Mouse (Mus musculus): ENCODE data around the gene Gm12355. TPM values are rescaled to one million over a fixed set of nuclear protein-coding genes. Genes with fewer than 3 reads are reported as not detected.

The Gm12355 gene
- total and polyA plus RNA-seq, 3 experiments: 2.0 to 24.2 (median 3.0) TPM

DNA sequence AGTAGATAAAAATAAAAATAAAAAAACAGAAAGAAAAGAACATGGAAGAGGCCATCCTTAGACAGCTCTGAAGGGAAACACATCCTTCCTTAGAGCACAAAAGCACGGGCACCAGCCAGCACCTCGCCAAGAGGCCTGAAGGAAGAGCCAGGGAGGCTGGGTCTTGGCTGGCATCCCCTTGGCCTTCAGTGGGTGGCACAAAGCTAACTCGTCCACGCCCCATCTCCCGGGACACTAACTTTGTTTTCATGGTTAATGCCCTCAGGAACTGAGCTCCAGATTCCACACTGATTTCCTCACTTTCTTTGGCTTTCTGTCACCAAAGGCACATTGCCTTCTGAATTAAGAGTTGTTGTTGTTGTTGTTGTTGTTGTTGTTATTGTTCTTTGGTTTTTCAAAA is 47.7 kb downstream of the Gm12355 start:
- dilution Hi-C loops (cut with MboI; ENCODE audit: extremely low pct_ligation_motif_present, extremely low pct_unique_long_range_greater_than_20kb, low sequenced_read_pairs): no loop called here
- H3K36me3 ChIP-seq (replicated peaks in 1 of 2; ENCODE audit: control insufficient read depth in 1 of 2, insufficient read depth in 1 of 2, low read length in 1 of 2): peaks cover 23 to 34% of the 10 kb centered on the region in 2 experiments
- no peak overlapping the region for H3K4me3 ChIP-seq (replicated peaks in 1 of 3; ENCODE audit: low read depth in 2 of 3, low read length in 2 of 3, poor library complexity in 1 of 3)

More for the DNA sequence above, 47.7 kb downstream of the Gm12355 start:
- H3K79me2 ChIP-seq (replicated peaks; ENCODE audit: control insufficient read depth, extremely low read depth, insufficient read depth, poor library complexity, severe bottlenecking): no peaks in the 10 kb centered on the region
- no peak overlapping the region for H3K9ac ChIP-seq (ENCODE audit: insufficient read depth, low read depth)
- no peak overlapping the region for H3K27ac ChIP-seq (ENCODE audit: insufficient read depth, low read depth)
- H3K4me1 ChIP-seq (ENCODE audit: control insufficient read depth in 1 of 2, insufficient read depth in 2 of 2): peaks cover 0 to 7% of the 10 kb centered on the region in 2 experiments; a peak in 2 of 4 replicates
- H3K9me3 ChIP-seq (replicated peaks; ENCODE audit: low read length): peaks cover 2% of the 10 kb centered on the region
- no peak overlapping the region for H3K4me2 ChIP-seq (ENCODE audit: insufficient read depth, low read depth, poor library complexity, severe bottlenecking)
- TF ChIP-seq MAFK (IDR thresholded peaks at IDR 0.05; ENCODE audit: insufficient replicate concordance, low read length) (no peak), MEF2A (IDR thresholded peaks at IDR 0.05; ENCODE audit: borderline replicate concordance, low read depth, low read length) (no peak), NRF1 (IDR thresholded peaks at IDR 0.05; ENCODE audit: low read depth, low read length) (no peak), CHD1 (IDR thresholded peaks at IDR 0.05; ENCODE audit: low read depth, low read length) (no peak), UBTF (IDR thresholded peaks at IDR 0.05; ENCODE audit: low read depth, low read length) (no peak), ELF1 (IDR thresholded peaks at IDR 0.05; ENCODE audit: low read depth, low read length) (no peak), HCFC1 (IDR thresholded peaks at IDR 0.05; ENCODE audit: low read depth, low read length) (no peak), EP300 (IDR thresholded peaks at IDR 0.05; ENCODE audit: low read length) (no peak), ZMIZ1 (IDR thresholded peaks at IDR 0.05; ENCODE audit: low read depth, low read length) (no peak), CHD2 (IDR thresholded peaks at IDR 0.05; ENCODE audit: low read length) (no peak), SMC3 (IDR thresholded peaks at IDR 0.05; ENCODE audit: low read depth, low read length) (no peak), RCOR1 (conservative IDR thresholded peaks at IDR 0.05; ENCODE audit: low read depth, low read length) (no peak), MXI1 (IDR thresholded peaks at IDR 0.05; ENCODE audit: low read depth, low read length) (no peak), USF1 (IDR thresholded peaks at IDR 0.05; ENCODE audit: low read depth, low read length) (no peak), MAX (IDR thresholded peaks at IDR 0.05; ENCODE audit: low read length) (no peak), USF2 (conservative IDR thresholded peaks at IDR 0.05; ENCODE audit: low read depth, low read length) (no peak), MYC (IDR thresholded peaks at IDR 0.05; ENCODE audit: low read depth, low read length) (no peak), IRF4 (IDR thresholded peaks at IDR 0.05; ENCODE audit: low read depth, low read length) (no peak), TCF12 (IDR thresholded peaks at IDR 0.05; ENCODE audit: low read depth, low read length) (no peak)
- no peak for DNase-seq (ENCODE audit: extremely low read depth)
- no peaks in the 10 kb centered on the region for H3K27me3 ChIP-seq (replicated peaks)
- in situ Hi-C loops (cut with MboI; ENCODE audit: low pct_ligation_motif_present, low pct_unique_long_range_greater_than_20kb, low sequenced_read_pairs): no loop called here

Other genes starting within 250 kb of the Gm12355 start
Only the 20 nearest of the 22 such genes appear.
- 6.9 and 7.1 TPM in 2 replicates for gene Pgap3, start 225.2 kb downstream of the Gm12355 start, total RNA-seq (2012; rRNA removed)
- 2.4 and 3.3 TPM in 2 replicates for gene Pgap3, start 225.2 kb downstream of the Gm12355 start, total RNA-seq (2014; rRNA removed)
- 6.5 and 7.1 TPM in 2 replicates for gene Pgap3, start 225.2 kb downstream of the Gm12355 start, polyA plus RNA-seq (2012; ENCODE audit: insufficient read length, low read depth)
- gene Erbb2, start 213.2 kb downstream of the Gm12355 start, total RNA-seq (2012; rRNA removed): 0.08 and 0.17 TPM in 2 replicates
- not detected in 2 replicates for gene Erbb2, start 213.2 kb downstream of the Gm12355 start, total RNA-seq (2014; rRNA removed)
- gene Erbb2, start 213.2 kb downstream of the Gm12355 start, polyA plus RNA-seq (2012; ENCODE audit: insufficient read length, low read depth): 0.06 TPM in 1 of 2 replicates, not detected in the other
- 129 and 136 TPM in 2 replicates for gene Mien1, start 186.7 kb downstream of the Gm12355 start, total RNA-seq (2012; rRNA removed)
- 80.3 and 84.7 TPM in 2 replicates for gene Mien1, start 186.7 kb downstream of the Gm12355 start, total RNA-seq (2014; rRNA removed)
- gene Mien1, start 186.7 kb downstream of the Gm12355 start, polyA plus RNA-seq (2012; ENCODE audit: insufficient read length, low read depth): 94.6 and 109 TPM in 2 replicates
- 8.0 and 13.3 TPM in 2 replicates for gene Grb7, start 179.3 kb downstream of the Gm12355 start, total RNA-seq (2012; rRNA removed)
- gene Grb7, start 179.3 kb downstream of the Gm12355 start, total RNA-seq (2014; rRNA removed): 3.0 and 4.5 TPM in 2 replicates
- gene Grb7, start 179.3 kb downstream of the Gm12355 start, polyA plus RNA-seq (2012; ENCODE audit: insufficient read length, low read depth): 9.9 and 11.5 TPM in 2 replicates
- gene Ikzf3, start 79.6 kb downstream of the Gm12355 start, total RNA-seq (2012; rRNA removed): 110 and 124 TPM in 2 replicates
- gene Ikzf3, start 79.6 kb downstream of the Gm12355 start, total RNA-seq (2014; rRNA removed): 118 and 130 TPM in 2 replicates
- gene Ikzf3, start 79.6 kb downstream of the Gm12355 start, polyA plus RNA-seq (2012; ENCODE audit: insufficient read length, low read depth): 238 and 243 TPM in 2 replicates
- 3.1 and 3.9 TPM in 2 replicates for gene Zpbp2, start 74.6 kb downstream of the Gm12355 start, total RNA-seq (2012; rRNA removed)
- gene Zpbp2, start 74.6 kb downstream of the Gm12355 start, total RNA-seq (2014; rRNA removed): 3.2 and 5.0 TPM in 2 replicates
- 3.0 and 3.7 TPM in 2 replicates for gene Zpbp2, start 74.6 kb downstream of the Gm12355 start, polyA plus RNA-seq (2012; ENCODE audit: insufficient read length, low read depth)
- 45.1 and 49.7 TPM in 2 replicates for gene Ormdl3, start 38.3 kb downstream of the Gm12355 start, total RNA-seq (2012; rRNA removed)
- gene Ormdl3, start 38.3 kb downstream of the Gm12355 start, total RNA-seq (2014; rRNA removed): 30.6 and 32.9 TPM in 2 replicates
- gene Ormdl3, start 38.3 kb downstream of the Gm12355 start, polyA plus RNA-seq (2012; ENCODE audit: insufficient read length, low read depth): 32.5 and 34.9 TPM in 2 replicates
- gene Lrrc3c, start 27.4 kb downstream of the Gm12355 start, total RNA-seq (2012; rRNA removed): not detected in 2 replicates
- gene Lrrc3c, start 27.4 kb downstream of the Gm12355 start, total RNA-seq (2014; rRNA removed): not detected in 2 replicates
- not detected in 2 replicates for gene Lrrc3c, start 27.4 kb downstream of the Gm12355 start, polyA plus RNA-seq (2012; ENCODE audit: insufficient read length, low read depth)
- not detected in 2 replicates for gene Gsdma3, start 699 bp upstream of the Gm12355 start, total RNA-seq (2012; rRNA removed)
- gene Gsdma3, start 699 bp upstream of the Gm12355 start, total RNA-seq (2014; rRNA removed): not detected in 2 replicates
- not detected in 2 replicates for gene Gsdma3, start 699 bp upstream of the Gm12355 start, polyA plus RNA-seq (2012; ENCODE audit: insufficient read length, low read depth)
- not detected in 2 replicates for gene Gsdma2, start 21.1 kb upstream of the Gm12355 start, total RNA-seq (2012; rRNA removed)
- gene Gsdma2, start 21.1 kb upstream of the Gm12355 start, total RNA-seq (2014; rRNA removed): not detected in 2 replicates
- not detected in 2 replicates for gene Gsdma2, start 21.1 kb upstream of the Gm12355 start, polyA plus RNA-seq (2012; ENCODE audit: insufficient read length, low read depth)
- not detected in 2 replicates for gene Gsdma, start 38.7 kb upstream of the Gm12355 start, total RNA-seq (2012; rRNA removed)
- not detected in 2 replicates for gene Gsdma, start 38.7 kb upstream of the Gm12355 start, total RNA-seq (2014; rRNA removed)
- gene Gsdma, start 38.7 kb upstream of the Gm12355 start, polyA plus RNA-seq (2012; ENCODE audit: insufficient read length, low read depth): 0.08 and 0.10 TPM in 2 replicates
- 291 and 337 TPM in 2 replicates for gene Psmd3, start 56.9 kb upstream of the Gm12355 start, total RNA-seq (2012; rRNA removed)
- gene Psmd3, start 56.9 kb upstream of the Gm12355 start, total RNA-seq (2014; rRNA removed): 163 and 166 TPM in 2 replicates
- gene Psmd3, start 56.9 kb upstream of the Gm12355 start, polyA plus RNA-seq (2012; ENCODE audit: insufficient read length, low read depth): 345 and 354 TPM in 2 replicates
- not detected in 2 replicates for gene Csf3, start 75.6 kb upstream of the Gm12355 start, total RNA-seq (2012; rRNA removed)
- gene Csf3, start 75.6 kb upstream of the Gm12355 start, total RNA-seq (2014; rRNA removed): not detected in 2 replicates
- 0.21 and 0.29 TPM in 2 replicates for gene Csf3, start 75.6 kb upstream of the Gm12355 start, polyA plus RNA-seq (2012; ENCODE audit: insufficient read length, low read depth)
- gene Med24, start 103.8 kb upstream of the Gm12355 start, total RNA-seq (2012; rRNA removed): 47.7 and 48.6 TPM in 2 replicates
- 26.5 and 30.9 TPM in 2 replicates for gene Med24, start 103.8 kb upstream of the Gm12355 start, total RNA-seq (2014; rRNA removed)
- gene Med24, start 103.8 kb upstream of the Gm12355 start, polyA plus RNA-seq (2012; ENCODE audit: insufficient read length, low read depth): 64.2 and 78.8 TPM in 2 replicates
- 2.5 and 3.9 TPM in 2 replicates for gene Thra, start 115.0 kb upstream of the Gm12355 start, total RNA-seq (2012; rRNA removed)
- gene Thra, start 115.0 kb upstream of the Gm12355 start, total RNA-seq (2014; rRNA removed): 0.81 and 1.1 TPM in 2 replicates
- 3.8 and 4.3 TPM in 2 replicates for gene Thra, start 115.0 kb upstream of the Gm12355 start, polyA plus RNA-seq (2012; ENCODE audit: insufficient read length, low read depth)
- gene Nr1d1, start 149.7 kb upstream of the Gm12355 start, total RNA-seq (2012; rRNA removed): 0.21 and 0.25 TPM in 2 replicates
- gene Nr1d1, start 149.7 kb upstream of the Gm12355 start, total RNA-seq (2014; rRNA removed): 0.17 and 0.39 TPM in 2 replicates
- 0.95 and 1.4 TPM in 2 replicates for gene Nr1d1, start 149.7 kb upstream of the Gm12355 start, polyA plus RNA-seq (2012; ENCODE audit: insufficient read length, low read depth)
- 27.3 and 30.7 TPM in 2 replicates for gene Msl1, start 169.9 kb upstream of the Gm12355 start, total RNA-seq (2012; rRNA removed)
- 25.9 and 26.4 TPM in 2 replicates for gene Msl1, start 169.9 kb upstream of the Gm12355 start, total RNA-seq (2014; rRNA removed)
- gene Msl1, start 169.9 kb upstream of the Gm12355 start, polyA plus RNA-seq (2012; ENCODE audit: insufficient read length, low read depth): 57.1 and 58.1 TPM in 2 replicates
- gene Casc3, start 179.2 kb upstream of the Gm12355 start, total RNA-seq (2012; rRNA removed): 16.7 and 18.3 TPM in 2 replicates
- gene Casc3, start 179.2 kb upstream of the Gm12355 start, total RNA-seq (2014; rRNA removed): 14.4 and 14.7 TPM in 2 replicates
- 71.7 and 93.0 TPM in 2 replicates for gene Casc3, start 179.2 kb upstream of the Gm12355 start, polyA plus RNA-seq (2012; ENCODE audit: insufficient read length, low read depth)
- gene Rapgefl1, start 211.1 kb upstream of the Gm12355 start, total RNA-seq (2012; rRNA removed): 0.04 and 0.08 TPM in 2 replicates
- gene Rapgefl1, start 211.1 kb upstream of the Gm12355 start, total RNA-seq (2014; rRNA removed): 0.11 TPM in 1 of 2 replicates, not detected in the other
- 0.25 and 0.29 TPM in 2 replicates for gene Rapgefl1, start 211.1 kb upstream of the Gm12355 start, polyA plus RNA-seq (2012; ENCODE audit: insufficient read length, low read depth)
- gene Wipf2, start 238.0 kb upstream of the Gm12355 start, total RNA-seq (2012; rRNA removed): 4.7 TPM in 2 replicates
- 1.9 and 2.1 TPM in 2 replicates for gene Wipf2, start 238.0 kb upstream of the Gm12355 start, total RNA-seq (2014; rRNA removed)
- 7.7 and 9.7 TPM in 2 replicates for gene Wipf2, start 238.0 kb upstream of the Gm12355 start, polyA plus RNA-seq (2012; ENCODE audit: insufficient read length, low read depth)

Data from CH12.LX (cell line).